Mouse (Mus musculus) heart, adult 2 months (tissue): ENCODE data around the gene Trp53i11. TPM values are rescaled to one million over a fixed set of nuclear protein-coding genes. Genes with fewer than 3 reads are reported as not detected.

Experiments used
- DNase-seq, 2 experiments: peaks; one replicate each; pipeline ENCODE4 v3.0.0; 2021
- H3K27ac ChIP-seq: fragments of 200-600 bp; 2 replicates; pipeline ENCODE4 v1.8.1; 2022
- H3K27me3 ChIP-seq: fragments of 200-500 bp; 2 replicates; pipeline ENCODE4 v1.6.1; 2012; ENCODE audit warnings: mild to moderate bottlenecking, low read length, inconsistent platforms, mixed read lengths; ENCODE audit not compliant: control insufficient read depth, insufficient read depth
- H3K36me3 ChIP-seq: fragments of 200-500 bp; 2 replicates; pipeline ENCODE4 v1.6.1; 2012; ENCODE audit warnings: low read length, inconsistent platforms; ENCODE audit not compliant: control insufficient read depth, insufficient read depth
- H3K4me1 ChIP-seq: fragments of 200-500 bp; 2 replicates; pipeline ENCODE4 v1.6.1; 2011; ENCODE audit warnings: low read length; ENCODE audit not compliant: control insufficient read depth, insufficient read depth
- H3K4me3 ChIP-seq: fragments of 200-600 bp; 2 replicates; pipeline ENCODE4 v1.8.1; 2022
- H3K79me2 ChIP-seq: fragments of 200-500 bp; replicated peaks from 2 replicates; pipeline ENCODE4 v1.6.1; 2012; ENCODE audit warnings: mild to moderate bottlenecking, inconsistent platforms, low read length, moderate library complexity, mixed read lengths; ENCODE audit not compliant: control insufficient read depth, insufficient read depth
- H3K9ac ChIP-seq: fragments of 200-500 bp; 2 replicates; pipeline ENCODE4 v1.6.1; 2012; ENCODE audit warnings: low read depth, mild to moderate bottlenecking, control low read depth, inconsistent platforms, low read length, mixed read lengths
- CTCF ChIP-seq: fragments of 200-600 bp; IDR thresholded peaks from 2 replicates; pipeline ENCODE4 v1.8.1; 2022; ENCODE audit warnings: antibody characterized with exemption, mild to moderate bottlenecking, moderate library complexity
- EP300 ChIP-seq: fragments of 200-500 bp; IDR thresholded peaks from 2 replicates; pipeline ENCODE4 v1.6.1; 2011; ENCODE audit warnings: low read depth, low read length, control low read depth; ENCODE audit not compliant: insufficient read depth
- POLR2A ChIP-seq: fragments of 200-500 bp; IDR thresholded peaks from 2 replicates; pipeline ENCODE4 v1.6.1; 2011; ENCODE audit warnings: mild to moderate bottlenecking, low read depth, low read length, control low read depth; ENCODE audit not compliant: insufficient read depth
- WGBS: fragments of 180-500 bp; shearing (Covaris S2); methylation state at CpG from one replicate; pipeline ENCODE4 v1.1.7; 2018; 5-methylcytosine and 5-hydroxymethylcytosine counted together
- intact Hi-C: fragments of 180-260 bp; cut with DNase I; formaldehyde crosslinking; loops from one replicate; pipeline ENCODE4 v1.15.1; 2025
- long read RNA-seq: library from polyadenylated mRNA; stranded (forward); transcript quantifications from one replicate; pipeline ENCODE4 v2.0.0, GENCODE M21; 2021
- polyA plus RNA-seq: library from polyadenylated mRNA; depleted of rRNA; stranded (reverse); fragments of >200 nt; gene quantifications from 2 replicates; pipeline ENCODE4 v1.2.3, GENCODE M21; 2012; rRNA removed
- total RNA-seq, 2 experiments: library from RNA; stranded (reverse); gene quantifications; 2 replicates each; pipeline ENCODE4 v1.2.3; 2021

Gene Trp53i11
- total RNA-seq (10 to 100 TPM; 25.2 to 33.2 TPM), polyA plus RNA-seq (34.4 and 42.7 TPM in 2 replicates)
- long read RNA-seq, transcript Trp53i11-201 (8 exons, 2,654 nt) = major isoform, 24 of 86 reads
- long read RNA-seq, transcript Trp53i11-202 (8 exons, 2,703 nt) = minor isoform, 15 of 86 reads
- long read RNA-seq, partial matches to known transcripts = 5 of 86 reads
- long read RNA-seq, other reads (novel, unspliced or antisense) = 42 of 86 reads

GRCm38 (mm10) chr2:93187323-93187996 lies at the start of gene Trp53i11:
TSS of gene Trp53i11 (plus strand) at chr2:93187548.
- peak within 1 kb of the TSS; percentile 78 for H3K4me3 ChIP-seq
- TF ChIP-seq CTCF = peak; percentile 88
- peak; percentile 57 for TF ChIP-seq POLR2A
- 0 out of 2 replicates have a peak, but pooled peaks have one; percentile 0 for TF ChIP-seq EP300
- intact Hi-C loops = no loop called here
- H3K27me3 ChIP-seq = no peaks in the 10 kb centered on the region
- peak; percentile 91 to 93 for DNase-seq
- peak within 1 kb of the TSS; percentile 87 for H3K9ac ChIP-seq
- peak within 1 kb of the TSS; percentile 89 for H3K27ac ChIP-seq
- H3K4me1 ChIP-seq = peaks cover 4% of the 10 kb centered on the region
- WGBS = 1% methylated on average over 66 of the region's 69 CpGs
- H3K36me3 ChIP-seq = no peaks in the 10 kb centered on the region
- H3K79me2 ChIP-seq = peaks cover 1% of the 10 kb centered on the region

GRCm38 (mm10) chr2:93139476-93139875 lies 47.9 kb upstream of the Trp53i11 start:
- TF ChIP-seq CTCF = no peak
- TF ChIP-seq EP300 = no peak
- TF ChIP-seq POLR2A = no peak
- H3K9ac ChIP-seq = no peak overlapping the region
- H3K4me1 ChIP-seq = peaks cover 29% of the 10 kb centered on the region
- intact Hi-C loops = loop anchor here (10.0 kb wide), 1 partner anchor 125 kb away; no protein-coding TSS in a partner anchor
- no peak for DNase-seq
- H3K4me3 ChIP-seq = no peak overlapping the region
- no peaks in the 10 kb centered on the region for H3K27me3 ChIP-seq
- H3K27ac ChIP-seq = no peak overlapping the region
- no peaks in the 10 kb centered on the region for H3K79me2 ChIP-seq
- peaks cover 2% of the 10 kb centered on the region; the same call in 1 of the 2 replicates for H3K36me3 ChIP-seq
- WGBS = 86% methylated on average over 7 of the region's 7 CpGs

GRCm38 (mm10) chr2:93141329-93141728 lies 46.0 kb upstream of the Trp53i11 start:
- Histone ChIP-seq H3K27ac (peak overlapping the region; percentile 83), H3K9ac (no peak overlapping the region), H3K36me3 (no peaks in the 10 kb centered on the region), H3K4me1 (peaks cover 24% of the 10 kb centered on the region), H3K79me2 (no peaks in the 10 kb centered on the region), H3K27me3 (no peaks in the 10 kb centered on the region), H3K4me3 (no peak overlapping the region)
- DNase-seq = no peak
- no peak for TF ChIP-seq EP300
- no peak for TF ChIP-seq CTCF
- TF ChIP-seq POLR2A = no peak
- intact Hi-C loops = no loop called here
- WGBS = 85% methylated on average over 3 of the region's 3 CpGs

GRCm38 (mm10) chr2:93142616-93143015 lies 44.7 kb upstream of the Trp53i11 start:
- H3K9ac ChIP-seq = no peak overlapping the region
- WGBS = 30% methylated on average over 7 of the region's 7 CpGs
- intact Hi-C loops = loop anchor here (1.0 to 2.0 kb wide), 4 partner anchors 16 to 56 kb away; no protein-coding TSS in a partner anchor

GRCm38 (mm10) chr2:93144126-93144525 lies 43.2 kb upstream of the Trp53i11 start:
- WGBS = 93% methylated on average over 3 of the region's 3 CpGs
- Histone ChIP-seq H3K79me2 (no peaks in the 10 kb centered on the region), H3K9ac (no peak overlapping the region), H3K27ac (no peak overlapping the region; the same call in 1 of the 2 replicates), H3K36me3 (no peaks in the 10 kb centered on the region), H3K27me3 (no peaks in the 10 kb centered on the region), H3K4me3 (no peak overlapping the region), H3K4me1 (peaks cover 25% of the 10 kb centered on the region)
- no peak for DNase-seq
- no peak for TF ChIP-seq POLR2A
- TF ChIP-seq CTCF = no peak
- TF ChIP-seq EP300 = no peak
- intact Hi-C loops = no loop called here

More at GRCm38 (mm10) chr2:93142616-93143015, 44.7 kb upstream of the Trp53i11 start:
- peak; percentile 19; the same call in 1 of the 2 replicates for TF ChIP-seq POLR2A
- TF ChIP-seq EP300 = peak; percentile 97
- TF ChIP-seq CTCF = no peak
- peak; percentile 62 to 81 for DNase-seq
- Histone ChIP-seq H3K27me3 (no peaks in the 10 kb centered on the region), H3K36me3 (no peaks in the 10 kb centered on the region), H3K27ac (peak overlapping the region; percentile 83), H3K4me3 (no peak overlapping the region), H3K4me1 (peaks cover 25% of the 10 kb centered on the region), H3K79me2 (no peaks in the 10 kb centered on the region)

GRCm38 (mm10) chr2:93150009-93150408 lies 37.3 kb upstream of the Trp53i11 start:
- no peak overlapping the region for H3K9ac ChIP-seq
- WGBS = 16% methylated on average over 2 of the region's 2 CpGs
- DNase-seq = no peak
- H3K36me3 ChIP-seq = no peaks in the 10 kb centered on the region
- H3K4me1 ChIP-seq = peaks cover 1% of the 10 kb centered on the region
- intact Hi-C loops = no loop called here
- TF ChIP-seq CTCF = no peak
- no peaks in the 10 kb centered on the region for H3K79me2 ChIP-seq
- no peak overlapping the region for H3K4me3 ChIP-seq
- H3K27ac ChIP-seq = no peak overlapping the region
- H3K27me3 ChIP-seq = no peaks in the 10 kb centered on the region
